Mouse (Mus musculus) embryonic fibroblast, embryonic 13.5 days (primary cell): ENCODE measurements at regions not wholly inside any gene's neighbourhood (a gene's known extent, or its start where the extent isn't known, plus 50 kb on each side); places are given as distances from the start of the nearest gene placed in this dataset.

Experiments
- CTCF ChIP-seq: IDR thresholded peaks from 2 replicates; pipeline ENCODE4 v1.5.1; 2011; ENCODE audit warnings: mild to moderate bottlenecking, control low read depth, low read length, moderate library complexity, borderline replicate concordance; ENCODE audit not compliant: insufficient read depth
- POLR2A ChIP-seq: IDR thresholded peaks from 2 replicates; pipeline ENCODE4 v1.6.1; 2011; ENCODE audit warnings: low read depth, mild to moderate bottlenecking, control low read depth, low read length, moderate library complexity

DNA sequence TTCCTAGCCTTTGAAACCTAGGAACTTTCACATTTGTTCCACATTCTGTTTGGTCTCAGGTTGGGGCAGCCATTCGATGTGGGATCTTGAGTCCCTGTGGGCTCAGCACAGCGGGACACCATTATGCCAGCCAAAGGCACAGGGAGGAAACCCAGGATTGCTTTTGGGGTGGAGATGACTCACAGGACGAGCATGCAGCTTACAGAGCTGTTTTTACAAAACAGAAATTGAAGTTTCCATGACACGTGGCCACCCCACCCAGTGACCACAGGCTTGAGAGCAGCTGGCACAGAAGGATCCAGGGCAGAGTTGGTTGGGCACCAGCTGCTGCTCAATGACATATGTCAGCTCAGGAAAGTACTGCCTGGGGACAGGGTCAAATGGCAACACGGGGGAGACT is 147.8 kb downstream of the Gm26897 start:
- TF ChIP-seq POLR2A (no peak), CTCF (no peak)
